Mouse (Mus musculus) thymus, postnatal 25 days (tissue): ENCODE measurements around the gene Erc1.

Source experiments
- DNase-seq: peaks from one replicate; pipeline ENCODE4 v3.0.0; 2022

Erc1 gene

DNA sequence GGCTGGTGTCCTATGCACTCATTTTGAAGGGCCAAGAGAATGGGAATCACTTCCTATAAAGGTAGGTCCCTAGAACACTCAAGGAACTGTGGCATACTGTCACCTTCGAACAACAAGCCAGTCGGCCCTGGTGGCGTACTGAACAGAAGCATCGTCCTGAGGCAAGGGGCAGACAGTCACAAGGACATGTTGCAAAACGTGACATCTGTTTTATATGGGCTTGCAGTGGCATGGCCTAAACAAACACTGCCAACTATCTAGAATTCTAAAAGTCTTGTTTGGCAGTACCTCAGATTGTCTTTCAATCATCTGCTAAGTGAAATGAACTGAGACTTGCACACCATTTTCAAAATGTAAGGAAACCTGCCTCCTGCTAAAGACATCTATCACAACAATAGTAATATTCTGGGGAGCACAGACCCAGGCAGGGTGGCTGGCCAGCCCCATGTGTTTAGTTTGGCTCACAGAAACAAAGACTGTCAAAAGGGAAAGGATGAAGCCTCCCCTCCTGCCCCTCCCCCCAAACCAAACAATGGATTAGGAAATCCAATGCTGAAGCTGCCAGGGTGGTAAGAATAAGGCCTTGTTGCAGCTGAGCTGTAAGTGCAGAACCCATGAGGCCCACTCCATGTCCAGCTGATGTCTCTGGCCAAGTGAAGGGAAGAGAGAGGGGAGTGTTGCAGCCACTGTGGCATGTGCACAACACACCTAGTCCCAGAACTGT is 262.2 kb downstream of the Erc1 start:
- DNase-seq, result no peak

- DNase-seq, result no peak
Measured at GRCm38 (mm10) chr6:119584061-119584460, 263.9 kb downstream of the Erc1 start.

DNA sequence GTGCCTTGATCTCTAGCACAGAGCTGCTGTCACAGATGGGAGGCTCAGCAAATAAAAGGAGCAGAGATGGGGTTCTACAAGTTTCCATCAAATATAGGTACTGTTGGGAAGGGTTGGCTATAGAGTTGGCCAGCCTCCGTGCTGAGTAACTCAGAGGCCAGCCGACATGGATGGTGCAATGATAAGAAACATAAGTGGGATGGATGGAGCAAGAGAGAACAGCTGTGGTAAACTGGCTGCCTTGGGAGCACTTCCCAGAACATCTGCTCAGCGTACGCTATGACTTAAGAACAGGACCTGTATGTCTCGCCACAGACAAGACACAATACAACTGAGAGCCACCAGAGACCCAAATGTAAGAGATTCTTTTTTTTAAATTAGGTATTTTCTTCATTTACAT is 264.8 kb downstream of the Erc1 start:
- DNase-seq, result no peak

- DNase-seq, result no peak
Measured at GRCm38 (mm10) chr6:119576706-119577105, 271.3 kb downstream of the Erc1 start.

DNA sequence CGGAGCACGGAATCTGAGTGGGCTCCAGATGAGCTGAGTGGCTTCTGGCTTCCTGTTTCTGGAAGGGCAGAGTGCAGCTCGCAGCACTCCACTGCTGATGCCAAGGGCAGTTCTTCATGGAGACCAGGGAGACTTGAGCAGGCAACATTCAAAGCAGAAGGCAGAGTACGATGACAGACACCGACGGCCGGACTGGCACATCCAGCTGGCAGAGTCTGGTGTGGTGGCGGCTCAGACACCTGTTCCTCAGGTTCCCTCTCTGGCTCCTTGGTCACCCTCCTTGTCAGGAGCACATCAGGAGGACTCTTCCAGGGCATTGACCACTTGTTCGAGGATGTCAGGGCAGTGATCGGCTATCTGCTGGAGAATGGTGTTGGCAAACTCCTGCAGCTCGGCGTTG is 272.6 kb downstream of the Erc1 start:
- DNase-seq, result no peak

GRCm38 (mm10) chr6:119572296-119572695 is 275.7 kb downstream of the Erc1 start:
- no peak for DNase-seq

DNA sequence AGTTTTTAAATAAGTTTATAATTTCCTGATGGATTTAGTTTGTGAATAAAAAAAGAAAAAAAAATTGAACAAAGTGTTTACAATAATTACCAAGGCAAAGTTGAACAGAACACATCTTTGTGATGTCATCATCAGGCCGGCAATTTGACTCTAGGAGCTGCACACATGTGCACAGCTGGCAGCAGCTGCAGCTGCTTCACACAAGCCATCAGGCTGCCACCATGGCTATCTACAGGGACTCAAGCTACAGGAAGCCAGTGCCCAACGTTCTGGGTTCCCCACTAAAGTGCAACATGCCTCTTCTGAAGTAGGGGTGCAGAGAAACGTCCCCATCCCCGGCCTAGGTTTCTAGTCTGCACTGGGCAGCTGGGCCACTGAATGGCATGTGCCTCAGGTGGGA is 277.2 kb downstream of the Erc1 start:
- DNase-seq, result peak; percentile 14

DNA sequence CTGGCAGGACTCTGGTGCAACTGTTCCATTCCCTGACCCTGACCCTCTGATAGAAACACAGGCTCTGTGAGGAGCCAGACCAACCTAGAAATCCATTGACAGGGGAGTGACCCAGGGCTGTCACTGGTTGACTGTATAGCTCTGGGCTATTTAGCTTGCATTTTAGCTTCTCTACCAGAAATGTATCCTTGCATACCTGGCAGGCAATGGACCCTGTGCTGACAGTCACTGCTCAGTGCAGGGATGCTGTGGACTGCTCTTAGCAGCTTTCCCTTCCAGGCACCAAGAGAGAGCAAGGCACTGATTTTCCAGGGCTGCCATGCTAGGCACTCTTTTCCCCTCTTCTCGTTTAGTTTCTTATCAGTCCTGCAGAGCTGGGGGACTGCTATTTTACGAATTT is 279.6 kb downstream of the Erc1 start:
- DNase-seq, result no peak

- DNase-seq, result no peak
Measured at GRCm38 (mm10) chr6:119565451-119566379, 282.3 kb downstream of the Erc1 start.

DNA sequence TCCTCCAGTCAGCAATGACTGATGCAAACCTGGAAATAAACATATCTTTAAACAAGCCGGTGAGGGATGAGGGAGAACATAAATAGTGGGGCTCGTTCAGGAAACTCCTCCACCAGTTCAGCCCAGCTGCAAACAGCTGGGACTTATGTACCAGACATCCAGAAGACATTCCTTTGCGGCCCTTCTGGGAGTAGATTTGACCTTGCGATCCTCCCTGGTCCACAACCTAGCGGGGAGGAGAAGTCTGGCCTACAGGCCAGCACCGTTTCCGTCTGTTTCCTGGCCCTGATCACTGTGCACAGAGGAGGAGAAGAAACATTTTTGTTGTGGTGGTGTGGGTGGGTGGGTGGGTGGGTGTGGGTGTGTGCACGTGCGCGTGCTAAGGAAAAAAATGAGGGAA is 285.4 kb downstream of the Erc1 start:
- DNase-seq, result no peak

DNA sequence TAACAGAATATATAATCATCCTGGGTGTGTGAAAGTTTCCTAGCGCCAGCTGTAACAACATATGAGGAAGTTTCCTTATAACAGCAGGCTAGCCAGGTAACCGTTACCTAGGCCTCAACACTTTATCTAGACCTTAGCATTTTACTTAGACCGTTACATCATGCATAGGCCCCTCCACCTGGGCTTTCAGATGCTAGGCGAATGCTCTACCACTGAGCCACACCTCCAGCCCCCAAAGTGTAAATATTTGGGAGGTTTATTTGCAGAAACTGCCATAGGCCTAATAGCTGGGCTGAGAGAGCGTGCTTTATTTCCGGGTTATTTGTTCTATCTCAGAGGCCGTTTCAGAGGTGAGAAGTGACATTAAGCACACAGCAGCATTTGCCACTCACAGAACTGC is 289.1 kb downstream of the Erc1 start:
- DNase-seq, result no peak

DNA sequence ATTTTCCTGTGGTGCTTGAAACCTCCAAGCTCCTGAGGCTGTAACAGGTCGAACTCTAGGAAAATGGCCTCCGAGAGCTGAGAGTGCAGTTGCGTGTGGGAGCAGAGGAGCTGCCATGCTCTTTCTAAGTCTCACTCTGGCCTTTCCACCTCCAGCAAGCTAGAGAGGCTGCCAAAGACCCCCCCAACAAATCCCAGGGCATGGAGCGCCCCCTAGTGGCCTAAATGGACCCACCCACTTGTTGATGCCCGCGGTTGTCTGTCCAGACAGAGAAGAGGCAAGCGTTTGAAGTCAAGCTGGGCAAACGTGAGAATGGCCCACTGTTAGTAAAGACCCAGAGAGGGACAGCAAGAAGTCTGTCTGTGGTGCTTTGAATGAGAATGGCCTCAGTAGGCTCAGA is 293.5 kb downstream of the Erc1 start:
- DNase-seq, result peak; percentile 29

- DNase-seq, result no peak
Measured at GRCm38 (mm10) chr6:119544518-119544864, 303.5 kb downstream of the Erc1 start.

DNA sequence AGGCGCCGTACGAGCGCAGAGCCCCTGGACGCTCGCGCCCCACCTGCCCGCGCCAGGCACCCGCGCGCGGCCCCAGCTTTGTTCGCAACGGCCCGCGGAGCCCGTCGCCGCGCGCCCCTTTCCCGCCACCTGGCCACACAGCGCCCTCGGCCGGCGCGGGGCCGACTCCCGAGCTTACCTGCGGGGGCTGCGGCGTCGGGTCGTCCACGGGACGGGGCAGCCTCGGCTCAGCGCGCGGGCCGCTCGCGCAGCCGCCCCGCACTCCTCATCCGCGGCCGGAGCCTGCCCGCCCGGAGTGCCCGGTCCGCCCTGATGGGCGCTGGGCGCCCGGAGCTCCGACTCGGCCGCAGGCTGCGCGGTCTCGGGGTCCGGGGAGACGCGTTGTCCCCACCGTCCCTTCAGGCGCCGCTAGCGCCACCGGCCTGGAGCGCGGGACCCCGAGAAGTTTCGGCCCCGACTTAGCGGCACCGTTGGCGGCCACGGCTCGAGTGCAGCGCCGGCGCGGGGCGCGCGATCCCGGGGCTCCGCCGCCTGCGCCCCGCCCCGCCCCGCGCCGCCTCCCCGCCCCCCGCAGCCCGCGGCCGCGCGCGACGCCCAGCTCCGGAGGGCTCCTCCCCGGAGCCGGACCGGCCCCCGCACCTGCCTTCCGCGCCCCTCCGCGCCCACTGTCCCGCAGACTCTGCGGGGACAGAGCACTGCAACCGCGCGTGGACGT is 304.0 kb downstream of the Erc1 start, which contains the start of gene Wnt5b:
Gene Wnt5b (minus strand): TSS at position 545 of the 715 bp plus-strand sequence.
- DNase-seq, result peak; percentile 52

GRCm38 (mm10) chr6:119543456-119543802 is 304.5 kb downstream of the Erc1 start:
- no peak for DNase-seq

DNA sequence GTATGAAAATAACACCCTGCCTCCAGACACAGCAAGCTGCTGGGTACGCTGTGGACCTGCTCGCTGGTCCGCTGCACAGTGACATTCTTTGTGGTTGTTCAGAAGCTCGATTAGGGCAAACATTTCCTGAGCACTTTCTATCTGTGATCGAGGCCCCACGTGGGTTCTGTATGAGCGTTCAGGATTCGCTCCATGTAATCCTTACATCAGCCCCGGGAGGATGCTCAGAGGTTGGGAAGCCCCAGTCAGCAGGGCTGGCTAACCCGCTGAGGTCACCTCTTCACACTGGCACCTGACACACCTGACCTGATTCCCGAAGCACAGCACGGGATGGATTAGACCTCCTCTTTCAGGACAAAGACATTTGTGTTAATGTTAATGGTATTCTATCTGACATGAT is 312.1 kb downstream of the Erc1 start:
- DNase-seq, result no peak

- DNase-seq, result no peak
Measured at GRCm38 (mm10) chr6:119533170-119533709, 314.7 kb downstream of the Erc1 start.

DNA sequence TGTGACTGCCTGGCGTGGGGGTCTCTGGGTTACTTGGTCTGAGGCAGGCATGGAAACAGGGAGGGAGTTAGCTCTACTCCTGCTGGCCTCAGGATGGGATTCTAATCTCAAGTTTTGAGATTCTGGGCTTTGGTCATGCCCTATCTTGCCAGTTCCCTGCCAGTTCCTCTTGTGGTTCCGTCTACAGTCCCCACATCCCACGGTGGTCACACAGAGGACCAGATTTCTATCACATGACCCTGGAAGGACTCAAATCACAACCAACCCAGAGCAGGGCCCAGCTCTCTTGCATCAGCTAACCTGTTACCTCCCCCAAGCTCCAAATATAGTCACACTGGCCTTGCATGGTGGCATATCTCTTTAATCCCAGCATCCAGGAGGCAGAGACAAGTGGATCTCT is 318.3 kb downstream of the Erc1 start:
- no peak for DNase-seq

DNA sequence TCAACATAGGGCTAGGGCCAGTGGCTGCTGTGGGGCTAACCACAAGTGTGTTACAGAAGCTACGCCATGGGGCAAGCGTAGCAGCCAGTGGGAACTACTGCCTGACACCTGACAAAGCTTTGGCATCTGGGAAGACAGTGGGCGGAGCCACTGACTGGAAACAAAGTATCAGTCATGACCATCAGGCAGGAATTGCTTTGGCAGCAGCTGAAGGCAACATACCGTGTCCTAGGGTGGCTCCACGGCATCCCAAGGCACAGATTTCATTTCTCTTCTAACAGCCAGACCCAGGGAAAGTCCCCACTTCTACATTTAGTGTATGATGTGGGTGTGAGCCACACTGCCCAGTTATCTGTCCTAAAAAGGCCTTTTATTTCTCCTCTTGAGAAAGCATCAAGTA is 321.5 kb downstream of the Erc1 start:
- no peak for DNase-seq

DNA sequence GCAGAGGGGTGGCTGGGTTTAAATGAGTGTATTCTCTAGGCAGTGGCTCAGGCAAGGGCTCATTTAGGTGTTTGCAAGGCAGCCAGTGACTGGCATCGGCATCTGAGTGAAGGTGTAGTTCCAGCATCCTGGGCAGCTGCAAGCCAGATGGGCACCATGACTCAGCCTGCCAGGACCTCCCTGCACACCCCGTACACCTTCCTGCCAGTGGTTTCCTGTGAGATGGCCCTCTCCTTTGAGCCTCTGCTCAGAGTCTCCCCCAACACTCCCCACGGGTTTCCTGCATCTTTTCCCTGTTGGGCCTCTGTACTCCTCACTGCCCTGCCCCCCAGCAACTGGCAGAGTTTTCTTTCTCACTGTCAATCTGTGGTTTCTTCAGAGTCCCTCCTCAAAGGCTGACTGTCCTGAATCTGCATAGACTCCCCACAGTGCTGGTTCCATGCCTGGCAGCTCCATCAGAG is 326.0 kb downstream of the Erc1 start:
- DNase-seq, result peak; percentile 59

GRCm38 (mm10) chr6:119521482-119521900 is 326.5 kb downstream of the Erc1 start:
- DNase-seq, result peak; percentile 43
